Mouse (Mus musculus) heart, embryonic 11.5 days (tissue): Measurements from ENCODE around the gene Adcy4. TPM values are rescaled to one million over a fixed set of nuclear protein-coding genes. Genes with fewer than 3 reads are reported as not detected.
A peak's percentile ranks its signal among the peaks of the same experiment; 100 is the strongest.

Source experiments
- ATAC-seq: fragments of 200-750 bp; cut with Nextera tagmentation; replicated peaks from 2 replicates; pipeline ENCODE4 v1.8.0; 2017; ENCODE audit warnings: moderate library complexity; ENCODE audit not compliant: insufficient number of reproducible peaks, low FRiP score, low TSS enrichment
- H3K27ac ChIP-seq: fragments of 300-500 bp; sonication (generic); 2 replicates; pipeline ENCODE4 v1.5.1; 2014; ENCODE audit warnings: mild to moderate bottlenecking, low read depth, low read length
- H3K27me3 ChIP-seq: fragments of 300-500 bp; sonication (generic); 2 replicates; pipeline ENCODE4 v1.6.1; 2014; ENCODE audit warnings: mild to moderate bottlenecking, low read length, mixed read lengths; ENCODE audit not compliant: control insufficient read depth, insufficient read depth
- H3K36me3 ChIP-seq: fragments of 300-500 bp; sonication (generic); 2 replicates; pipeline ENCODE4 v1.6.1; 2014; ENCODE audit warnings: mild to moderate bottlenecking, low read length, moderate library complexity, mixed read lengths; ENCODE audit not compliant: control insufficient read depth, insufficient read depth
- H3K4me1 ChIP-seq: fragments of 300-500 bp; sonication (generic); 2 replicates; pipeline ENCODE4 v1.6.1; 2014; ENCODE audit warnings: low read length; ENCODE audit not compliant: control insufficient read depth, insufficient read depth
- H3K4me2 ChIP-seq: fragments of 300-500 bp; sonication (generic); 2 replicates; pipeline ENCODE4 v1.6.1; 2014; ENCODE audit warnings: mild to moderate bottlenecking, moderate library complexity
- H3K4me3 ChIP-seq: fragments of 300-500 bp; sonication (generic); 2 replicates; pipeline ENCODE4 v1.5.1; 2014; ENCODE audit warnings: low read depth, low read length
- H3K9ac ChIP-seq: fragments of 300-500 bp; sonication (generic); 2 replicates; pipeline ENCODE4 v1.6.1; 2014; ENCODE audit warnings: mild to moderate bottlenecking, low read depth, low read length, moderate library complexity
- H3K9me3 ChIP-seq: fragments of 300-500 bp; sonication (generic); replicated peaks from 2 replicates; pipeline ENCODE4 v1.6.1; 2016; ENCODE audit warnings: low read length; ENCODE audit not compliant: control insufficient read depth
- WGBS: fragments of 180-500 bp; shearing (Covaris S2); extraction: QIAGEN DNeasy Blood & Tissue Kit; methylation state at CpG from one replicate; pipeline ENCODE4 v1.1.7; 2014; ENCODE audit not compliant: insufficient replicate concordance; 5-methylcytosine and 5-hydroxymethylcytosine counted together
- polyA plus RNA-seq: library from polyadenylated mRNA; unstranded; fragments of >200 nt; fragmentation: Nextera tagmentation; extraction: Ambion mirVana; gene quantifications from 2 replicates; pipeline ENCODE4 v1.2.1, GENCODE M21; 2014

Adcy4 gene
- 13.2 and 19.7 TPM in 2 replicates for polyA plus RNA-seq

GRCm38 (mm10) chr14:55783958-55784235, at the start of gene Adcy4:
Gene Adcy4 (minus strand): TSS chr14:55784095.
- H3K4me2 ChIP-seq = peak within 1 kb of the TSS; percentile 62
- H3K4me1 ChIP-seq = peaks cover 12% of the 10 kb centered on the region; the same call in 1 of the 2 replicates
- H3K9ac ChIP-seq = peak within 1 kb of the TSS; percentile 58; the same call in 1 of the 2 replicates
- ATAC-seq = peak; percentile 43; the same call in 1 of the 2 replicates
- peaks cover 66% of the 10 kb centered on the region for H3K27me3 ChIP-seq
- H3K4me3 ChIP-seq = peak within 1 kb of the TSS; percentile 52
- peak within 1 kb of the TSS; percentile 73 for H3K27ac ChIP-seq
- H3K9me3 ChIP-seq = no peaks in the 10 kb centered on the region
- H3K36me3 ChIP-seq = no peaks in the 10 kb centered on the region
- 2% methylated on average over 13 of the region's 13 CpGs for WGBS

- H3K36me3 ChIP-seq = no peaks in the 10 kb centered on the region; the same call in 1 of the 2 replicates
- no peak overlapping the region for H3K27ac ChIP-seq
- H3K4me2 ChIP-seq = no peak overlapping the region
- H3K4me1 ChIP-seq = peaks cover 16% of the 10 kb centered on the region
- H3K9ac ChIP-seq = no peak overlapping the region
- no peak overlapping the region for H3K4me3 ChIP-seq
- no peaks in the 10 kb centered on the region for H3K27me3 ChIP-seq
- no peaks in the 10 kb centered on the region for H3K9me3 ChIP-seq
- 76% methylated on average over 4 of the region's 4 CpGs for WGBS
- ATAC-seq = no peak
These were observed 49.2 kb upstream of the Adcy4 start for GRCm38 (mm10) chr14:55833126-55833525.

- WGBS = 79% methylated on average over 4 of the region's 4 CpGs
- Histone ChIP-seq H3K36me3 (no peaks in the 10 kb centered on the region; the same call in 1 of the 2 replicates), H3K4me1 (peaks cover 31% of the 10 kb centered on the region), H3K9me3 (no peaks in the 10 kb centered on the region), H3K27ac (no peak overlapping the region), H3K9ac (no peak overlapping the region), H3K4me3 (no peak overlapping the region), H3K4me2 (no peak overlapping the region), H3K27me3 (peaks cover 11% of the 10 kb centered on the region)
- no peak for ATAC-seq
These were observed 46.4 kb upstream of the Adcy4 start for GRCm38 (mm10) chr14:55830331-55830730.

GRCm38 (mm10) chr14:55829854-55830253, 46.0 kb upstream of the Adcy4 start:
- no peak overlapping the region for H3K9ac ChIP-seq
- H3K36me3 ChIP-seq = no peaks in the 10 kb centered on the region; the same call in 1 of the 2 replicates
- peaks cover 32% of the 10 kb centered on the region for H3K4me1 ChIP-seq
- peaks cover 11% of the 10 kb centered on the region for H3K27me3 ChIP-seq
- no peak overlapping the region for H3K4me2 ChIP-seq
- ATAC-seq = no peak
- H3K27ac ChIP-seq = no peak overlapping the region
- no peak overlapping the region for H3K4me3 ChIP-seq
- WGBS = 85% methylated on average over 16 of the region's 16 CpGs
- H3K9me3 ChIP-seq = no peaks in the 10 kb centered on the region

- no peak overlapping the region for H3K9ac ChIP-seq
- H3K4me3 ChIP-seq = no peak overlapping the region
- no peaks in the 10 kb centered on the region for H3K9me3 ChIP-seq
- ATAC-seq = no peak
- H3K27ac ChIP-seq = 0 out of 2 replicates have a peak overlapping the region, but pooled peaks have one; percentile 29
- no peaks in the 10 kb centered on the region; the same call in 1 of the 2 replicates for H3K36me3 ChIP-seq
- H3K4me1 ChIP-seq = peaks cover 35% of the 10 kb centered on the region
- 21% methylated on average over 3 of the region's 3 CpGs for WGBS
- H3K4me2 ChIP-seq = no peak overlapping the region
- peaks cover 11% of the 10 kb centered on the region for H3K27me3 ChIP-seq
These were observed 44.9 kb upstream of the Adcy4 start for GRCm38 (mm10) chr14:55828716-55829263.

GRCm38 (mm10) chr14:55826551-55827340, 42.9 kb upstream of the Adcy4 start:
- H3K4me1 ChIP-seq = peaks cover 36% of the 10 kb centered on the region

GRCm38 (mm10) chr14:55826142-55826541, 42.2 kb upstream of the Adcy4 start:
- H3K4me1 ChIP-seq = peaks cover 36% of the 10 kb centered on the region
- no peaks in the 10 kb centered on the region; the same call in 1 of the 2 replicates for H3K36me3 ChIP-seq
- H3K9ac ChIP-seq = peak overlapping the region; percentile 63
- no peak for ATAC-seq
- H3K9me3 ChIP-seq = no peaks in the 10 kb centered on the region
- peak overlapping the region; percentile 64 for H3K4me3 ChIP-seq
- peaks cover 11% of the 10 kb centered on the region for H3K27me3 ChIP-seq
- H3K27ac ChIP-seq = no peak overlapping the region
- WGBS = 4% methylated on average over 15 of the region's 15 CpGs
- H3K4me2 ChIP-seq = peak overlapping the region; percentile 94

More at GRCm38 (mm10) chr14:55826551-55827340, 42.9 kb upstream of the Adcy4 start:
- no peaks in the 10 kb centered on the region for H3K9me3 ChIP-seq
- 14% methylated on average over 41 of the region's 41 CpGs for WGBS
- H3K4me2 ChIP-seq = peak overlapping the region; percentile 94
- H3K4me3 ChIP-seq = peak overlapping the region; percentile 64
- peak overlapping the region; percentile 63 for H3K9ac ChIP-seq
- H3K27me3 ChIP-seq = peaks cover 11% of the 10 kb centered on the region
- H3K36me3 ChIP-seq = no peaks in the 10 kb centered on the region; the same call in 1 of the 2 replicates
- H3K27ac ChIP-seq = no peak overlapping the region
- no peak for ATAC-seq

GRCm38 (mm10) chr14:55825216-55826051, 41.5 kb upstream of the Adcy4 start:
- H3K36me3 ChIP-seq = no peaks in the 10 kb centered on the region; the same call in 1 of the 2 replicates
- ATAC-seq = no peak
- no peaks in the 10 kb centered on the region for H3K9me3 ChIP-seq
- H3K27ac ChIP-seq = peak overlapping the region; percentile 82
- peak overlapping the region; percentile 94 for H3K4me2 ChIP-seq
- H3K4me1 ChIP-seq = peaks cover 36% of the 10 kb centered on the region
- peaks cover 11% of the 10 kb centered on the region for H3K27me3 ChIP-seq
- H3K4me3 ChIP-seq = peak overlapping the region; percentile 64
- under 1% methylated on average over 21 of the region's 37 CpGs for WGBS
- H3K9ac ChIP-seq = peak overlapping the region; percentile 82
